Mouse (Mus musculus) adrenal gland, postnatal 36 days (tissue): ENCODE measurements around the gene Asap3. TPM values are rescaled to one million over a fixed set of nuclear protein-coding genes. Genes with fewer than 3 reads are reported as not detected.
A peak's percentile ranks its signal among the peaks of the same experiment; 100 is the strongest.

Experiments used
- DNase-seq, 2 experiments: peaks; one replicate each; pipeline ENCODE4 v3.0.0; 2021; ENCODE audit warnings: mixed read lengths in 1 of 2
- total RNA-seq, 2 experiments: library from RNA; stranded (reverse); gene quantifications; 2 replicates each; pipeline ENCODE4 v1.2.3; 2021

Asap3 gene
- total RNA-seq, 2 experiments from 2014 or later = 1.7 to 2.1 TPM

GRCm38 (mm10) chr4:136249780-136250179 is 43.6 kb downstream of the Asap3 start:
- peak; percentile 20 to 39 for DNase-seq

DNA sequence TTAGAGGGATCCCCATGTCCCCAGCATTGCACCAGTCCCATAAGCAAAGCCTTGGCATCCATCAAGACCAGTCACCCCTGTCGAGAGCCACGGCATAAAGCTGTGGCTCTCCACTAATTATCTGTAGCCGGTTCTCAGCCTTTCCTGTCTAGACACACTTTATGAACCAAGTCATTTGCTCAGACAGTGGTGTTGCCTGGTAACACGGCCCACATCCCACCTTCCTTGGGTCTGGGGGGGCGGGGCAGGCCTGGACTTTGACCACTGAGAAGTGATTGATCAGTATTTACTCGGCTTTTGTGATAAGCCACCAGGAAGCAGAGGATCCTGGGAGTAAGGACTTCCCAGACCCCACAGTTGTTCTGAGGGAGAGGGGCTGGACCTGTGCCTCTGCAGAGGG is 49.8 kb downstream of the Asap3 start:
- no peak for DNase-seq

DNA sequence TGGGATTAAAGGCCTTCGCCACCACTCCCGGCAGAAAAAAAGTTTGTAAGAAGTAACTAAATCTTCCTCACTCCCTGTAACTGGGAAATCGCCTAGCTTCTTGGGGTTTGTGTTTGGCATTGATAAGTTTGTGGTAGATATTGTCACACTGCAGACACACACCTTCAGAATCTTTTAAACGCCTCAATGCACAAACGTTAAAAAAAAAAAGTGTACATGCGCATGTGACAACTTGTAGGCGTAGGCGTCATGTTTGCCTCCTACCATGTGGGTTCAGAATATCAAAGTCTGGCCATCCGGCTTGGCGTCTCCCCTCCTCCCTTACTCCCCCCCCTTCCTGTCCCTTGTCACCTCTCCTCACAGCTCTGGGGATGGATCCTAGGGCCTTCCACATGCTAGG is 50.5 kb downstream of the Asap3 start:
- no peak for DNase-seq

DNA sequence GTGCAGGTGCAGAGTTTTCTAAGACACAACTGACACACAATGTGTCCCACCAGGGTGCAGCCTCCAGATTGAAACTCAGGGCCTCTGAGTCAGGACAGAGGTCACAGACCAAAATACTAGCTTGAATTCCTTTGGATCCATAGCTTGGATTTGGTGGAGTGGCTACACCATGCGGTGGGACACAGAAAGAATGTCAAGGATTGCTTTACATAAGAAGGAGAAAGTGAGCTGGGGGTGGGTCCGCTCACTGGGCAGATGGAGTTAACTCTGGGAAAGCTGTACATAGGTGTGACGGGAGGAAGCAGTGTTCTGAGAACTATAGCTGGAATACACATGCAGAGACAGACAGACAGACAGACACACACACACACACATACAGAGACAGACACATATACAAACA is 53.8 kb downstream of the Asap3 start:
- no peak for DNase-seq

DNA sequence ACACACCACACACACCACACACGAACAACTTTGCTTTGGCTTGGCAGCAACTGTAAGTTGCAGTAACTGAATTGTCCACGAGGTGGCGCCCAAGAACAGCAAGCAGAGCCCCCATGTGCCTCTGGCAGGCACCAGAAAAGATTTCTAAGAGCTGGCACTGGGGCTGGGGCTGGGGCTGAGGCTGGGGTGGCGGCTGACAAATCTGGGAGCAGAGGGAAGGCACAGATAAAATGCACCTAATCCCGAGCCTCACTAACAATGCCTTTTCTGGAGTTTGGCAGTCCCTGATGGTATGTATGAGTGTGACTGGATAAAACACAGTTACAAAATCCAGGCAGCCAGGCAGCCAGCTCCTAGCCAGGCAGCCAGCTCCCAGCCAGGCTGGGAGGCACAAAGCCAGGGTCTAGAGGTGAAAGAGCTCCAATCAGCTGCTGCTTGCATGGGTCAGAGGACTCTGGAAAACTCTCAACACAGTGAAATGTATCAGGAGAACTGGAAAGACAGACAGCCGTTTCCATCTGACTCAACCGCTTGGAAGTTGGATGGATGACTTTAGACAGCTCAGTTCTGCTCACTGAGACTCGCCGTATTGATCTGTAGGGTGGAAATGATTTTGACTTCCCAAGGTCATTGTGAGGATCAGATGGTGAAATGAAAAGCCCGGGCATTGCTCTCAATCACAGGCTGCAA is 54.5 kb downstream of the Asap3 start:
- peak; percentile 84 to 85 for DNase-seq

GRCm38 (mm10) chr4:136261912-136262311 is 55.7 kb downstream of the Asap3 start:
- DNase-seq = no peak

- no peak for DNase-seq
Measured at GRCm38 (mm10) chr4:136263555-136263954, 57.4 kb downstream of the Asap3 start.

- DNase-seq = peak in 1 of 2 experiments; percentile 22
Measured at GRCm38 (mm10) chr4:136266716-136267343, 60.7 kb downstream of the Asap3 start.

GRCm38 (mm10) chr4:136268912-136269311 is 62.7 kb downstream of the Asap3 start:
- DNase-seq = no peak

GRCm38 (mm10) chr4:136270648-136271047 is 64.5 kb downstream of the Asap3 start:
- no peak for DNase-seq

DNA sequence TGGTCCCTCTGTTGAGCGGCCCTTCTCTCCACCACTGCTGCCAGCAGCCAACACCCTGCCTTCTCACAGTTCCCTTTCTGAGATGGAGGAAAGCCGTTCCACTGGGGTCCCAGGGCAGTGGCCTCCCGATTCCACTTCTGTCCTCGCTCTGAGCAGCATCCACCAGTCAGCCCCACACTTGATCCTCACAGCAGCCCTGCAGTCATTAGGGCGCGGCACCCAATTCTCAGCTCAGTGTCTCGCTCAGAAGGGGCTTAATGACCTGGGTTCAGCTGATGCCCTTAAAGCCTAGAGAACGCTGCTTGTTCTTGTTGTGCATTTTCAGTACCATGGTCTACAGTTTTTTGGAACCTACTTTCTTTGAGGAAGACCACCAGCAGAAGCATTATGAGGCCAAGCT is 74.9 kb downstream of the Asap3 start:
- no peak for DNase-seq

- DNase-seq = no peak
Measured at GRCm38 (mm10) chr4:136281611-136282010, 75.4 kb downstream of the Asap3 start.

DNA sequence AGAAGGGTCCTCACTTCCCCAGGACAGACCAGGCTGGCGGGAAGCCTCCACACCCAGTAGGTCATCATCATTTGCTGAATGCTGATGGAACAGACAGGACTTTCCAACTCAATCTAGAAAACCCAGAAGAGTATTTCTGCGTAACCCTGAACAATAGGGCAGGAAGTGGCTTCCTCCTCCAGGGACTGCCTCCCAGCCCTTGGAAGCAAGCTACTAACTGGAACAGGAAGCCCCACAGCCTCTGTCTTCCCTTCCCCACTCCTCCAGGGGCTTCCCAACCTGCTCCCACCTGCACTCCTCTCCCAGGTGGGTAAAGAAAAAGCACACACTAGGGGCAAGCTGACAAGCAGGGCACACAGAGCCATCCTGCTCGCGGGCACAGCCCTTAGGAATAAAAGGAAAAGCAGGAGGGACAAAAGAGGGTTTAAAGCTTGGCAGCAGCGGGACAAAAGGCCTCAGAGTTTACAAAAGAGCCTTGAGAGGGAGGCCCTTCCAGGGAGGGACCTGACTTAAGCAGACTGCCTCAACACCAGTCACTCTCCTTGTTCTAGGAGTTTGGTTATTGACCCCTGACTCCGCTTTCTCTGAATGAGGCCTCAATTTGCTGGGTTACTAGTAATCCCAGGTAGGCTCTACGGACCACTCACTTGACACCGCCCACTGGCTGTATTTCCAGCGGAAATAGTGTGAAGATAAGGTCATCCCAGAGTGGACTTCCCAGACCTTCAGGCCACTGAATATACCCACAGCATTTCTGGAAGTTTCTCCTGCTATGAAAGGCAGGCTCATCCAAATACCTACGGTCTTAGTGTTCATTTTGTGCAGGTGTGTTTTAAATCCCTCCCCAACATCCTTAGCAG is 76.7 kb downstream of the Asap3 start:
- DNase-seq = peak; percentile 10 to 33

GRCm38 (mm10) chr4:136283783-136284182 is 77.6 kb downstream of the Asap3 start:
- no peak for DNase-seq

DNA sequence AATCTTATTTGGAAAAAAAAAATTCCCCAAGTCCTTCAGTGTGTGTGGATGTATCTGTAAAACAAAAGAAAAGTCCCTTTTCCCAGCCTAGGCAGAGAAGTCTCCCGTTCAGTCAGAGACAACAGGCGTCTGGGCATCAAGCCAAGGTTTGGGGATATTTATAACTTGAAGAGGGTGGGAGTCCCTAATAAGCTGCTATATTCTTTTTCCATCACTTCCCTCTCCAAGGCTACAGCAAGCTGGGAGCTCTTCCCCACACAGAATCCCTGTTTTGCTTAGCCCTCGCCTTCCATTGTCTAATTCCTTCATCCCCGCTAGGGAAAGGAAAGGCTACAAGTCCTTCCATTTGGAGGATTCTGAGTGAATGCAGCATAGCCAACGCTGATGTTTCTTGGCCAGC is 78.3 kb downstream of the Asap3 start, which contains the start of gene Zfp46:
Gene Zfp46, plus strand, starts transcription at position 229 of the 400 bp plus-strand sequence.
- peak; percentile 67 to 82 for DNase-seq

DNA sequence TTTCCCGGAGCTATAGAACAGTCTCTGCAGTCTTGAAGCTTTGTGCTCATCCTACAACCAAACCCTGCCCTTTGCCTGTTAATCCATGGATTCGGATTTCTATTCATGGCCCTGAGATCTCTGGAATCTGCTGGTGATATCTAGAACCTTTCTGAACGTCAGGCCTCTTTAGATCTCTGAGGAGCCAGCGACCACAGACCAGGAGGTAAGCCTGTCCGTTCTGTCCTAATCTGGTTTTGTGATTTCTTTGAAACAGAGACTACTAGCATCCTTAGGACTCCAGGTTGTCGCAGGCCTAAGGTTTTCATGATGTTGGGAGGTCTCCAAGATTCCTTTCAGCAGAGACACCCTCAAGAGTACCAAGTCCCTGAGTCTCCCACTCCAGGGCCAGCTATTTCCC is 78.7 kb downstream of the Asap3 start:
- DNase-seq = no peak

DNA sequence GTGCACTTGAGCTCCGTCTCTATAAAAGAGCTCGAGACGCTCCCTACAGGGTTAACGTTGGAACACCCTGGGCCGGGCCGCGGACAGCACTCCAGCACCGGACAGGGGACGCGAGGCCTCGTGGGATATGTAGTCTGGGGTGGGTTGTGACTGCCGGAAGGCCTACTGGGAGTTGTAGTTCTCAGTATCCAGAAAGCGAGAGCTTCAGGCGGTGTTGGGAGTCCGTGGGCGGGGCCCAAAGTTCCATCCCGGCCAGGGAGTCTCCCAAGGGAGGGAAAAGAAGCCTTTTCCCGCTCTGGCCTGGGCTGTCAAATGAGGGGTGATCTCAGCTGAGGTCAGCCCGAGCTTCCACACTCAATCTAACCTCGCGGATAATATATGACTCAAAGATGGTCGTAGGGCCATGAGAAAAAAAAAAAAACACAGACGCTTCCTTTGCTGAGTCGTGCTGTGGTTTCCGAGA is 79.2 kb downstream of the Asap3 start:
- peak; percentile 96 for DNase-seq

GRCm38 (mm10) chr4:136285811-136286371 is 79.7 kb downstream of the Asap3 start:
- DNase-seq = peak; percentile 97 to 98

GRCm38 (mm10) chr4:136289918-136290780 is 84.0 kb downstream of the Asap3 start:
- no peak for DNase-seq

- DNase-seq = no peak
Measured at GRCm38 (mm10) chr4:136290781-136291595, 84.8 kb downstream of the Asap3 start.
